In genomic region chr12:98991830-98992216, GRCm38 (mm10) we compare ENCODE assay signal across 16 mouse cellular contexts.
A peak's percentile ranks its signal among the peaks of the same experiment; 100 is the strongest.
DNase-seq lines count a peak whose midpoint lies in the region; ATAC-seq lines count a peak whose summit lies in the region.
"Had no signal": no experiment of that assay in that cellular context is flagged by ENCODE, and none has a peak within 500 bp of the region (broad histone marks: within the 10 kb centered on the region; RNA-seq: fewer than 3 reads in every experiment).

No protein-coding gene starts in this region.

- WGBS in hindbrain, embryonic 12.5 days: 60% methylated on average over 3 of the region's 3 CpGs
- WGBS in hindbrain, embryonic 10.5 days: 83% methylated on average over 3 of the region's 3 CpGs
- 75% methylated on average over 3 of the region's 3 CpGs for WGBS in midbrain, embryonic 11.5 days

- ATAC-seq in hindbrain, embryonic 12.5 days (ENCODE audit: low FRiP score): peak; percentile 56
- peak; percentile 22; the same call in 1 of the 2 replicates for ATAC-seq in midbrain, embryonic 11.5 days (ENCODE audit: low FRiP score)
- ATAC-seq: lung, postnatal 0 days had no signal

- H3K9ac ChIP-seq in hindbrain, embryonic 12.5 days: no peak overlapping the region
- H3K9ac ChIP-seq in midbrain, embryonic 11.5 days (ENCODE audit: low read length): no peak overlapping the region
- H3K9ac ChIP-seq: limb, embryonic 13.5 days; liver, embryonic 15.5 days had no signal

- DNase-seq in adrenal gland, adult (ENCODE audit: inconsistent age in 2 of 2, low spot score in 1 of 2): peak; percentile 14 to 43
- no peak for DNase-seq in adrenal gland, postnatal 4 days (ENCODE audit: low spot score in 2 of 2)
- no peak for DNase-seq in hindbrain, embryonic 10.5 days (ENCODE audit: low spot score)
- no peak for DNase-seq in midbrain, embryonic 11.5 days (ENCODE audit: low spot score, missing footprints)
- DNase-seq in T-cell, adult 2 months (ENCODE audit: low spot score): no peak
- no peak for DNase-seq in embryo, embryonic 10 days (ENCODE audit: low spot score)
- no peak for DNase-seq in left cerebral cortex, adult 8-10 months (ENCODE audit: low spot score in 2 of 2)
- DNase-seq: adrenal gland, postnatal 25 days; cerebellum, adult 9-11 months; kidney, adult 11 months; kidney, postnatal 10 days; thymus, postnatal 14 days had no signal

- peak overlapping the region; percentile 49; the same call in 1 of the 2 replicates for H3K27ac ChIP-seq in hindbrain, embryonic 12.5 days
- no peak overlapping the region for H3K27ac ChIP-seq in hindbrain, embryonic 10.5 days
- H3K27ac ChIP-seq in midbrain, embryonic 11.5 days (ENCODE audit: low read depth, low read length): no peak overlapping the region; the same call in 1 of the 2 replicates
- H3K27ac ChIP-seq: limb, embryonic 13.5 days; liver, embryonic 15.5 days had no signal

- no peak overlapping the region for H3K4me2 ChIP-seq in hindbrain, embryonic 12.5 days (replicated peaks)
- H3K4me2 ChIP-seq in midbrain, embryonic 11.5 days: no peak overlapping the region
- H3K4me2 ChIP-seq: limb, embryonic 13.5 days; liver, embryonic 15.5 days had no signal

- no peaks in the 10 kb centered on the region for H3K9me3 ChIP-seq in hindbrain, embryonic 12.5 days (replicated peaks)
- no peaks in the 10 kb centered on the region for H3K9me3 ChIP-seq in hindbrain, embryonic 10.5 days
- no peaks in the 10 kb centered on the region for H3K9me3 ChIP-seq in midbrain, embryonic 11.5 days (ENCODE audit: control insufficient read depth, low read length)
- H3K9me3 ChIP-seq: limb, embryonic 13.5 days; liver, embryonic 15.5 days had no signal

- peaks cover 4% of the 10 kb centered on the region; the same call in 1 of the 2 replicates for H3K4me1 ChIP-seq in hindbrain, embryonic 12.5 days
- H3K4me1 ChIP-seq in hindbrain, embryonic 10.5 days (replicated peaks): peaks cover 19% of the 10 kb centered on the region; the same call in 1 of the 2 replicates
- peaks cover 4% of the 10 kb centered on the region; the same call in 1 of the 2 replicates for H3K4me1 ChIP-seq in midbrain, embryonic 11.5 days (ENCODE audit: control insufficient read depth, insufficient read depth, low read length)
- H3K4me1 ChIP-seq: limb, embryonic 13.5 days had no signal

- no peaks in the 10 kb centered on the region for H3K27me3 ChIP-seq in hindbrain, embryonic 12.5 days
- H3K27me3 ChIP-seq in hindbrain, embryonic 10.5 days (ENCODE audit: insufficient read depth, poor library complexity, severe bottlenecking): no peaks in the 10 kb centered on the region
- no peaks in the 10 kb centered on the region for H3K27me3 ChIP-seq in midbrain, embryonic 11.5 days (ENCODE audit: control insufficient read depth, insufficient read depth, low read length)
- H3K27me3 ChIP-seq: limb, embryonic 13.5 days; liver, embryonic 15.5 days had no signal

- H3K36me3 ChIP-seq in hindbrain, embryonic 12.5 days: no peaks in the 10 kb centered on the region
- 0 out of 2 replicates have a peak, but pooled peaks cover under 1% of the 10 kb centered on the region for H3K36me3 ChIP-seq in hindbrain, embryonic 10.5 days
- no peaks in the 10 kb centered on the region; the same call in 1 of the 2 replicates for H3K36me3 ChIP-seq in midbrain, embryonic 11.5 days (ENCODE audit: control insufficient read depth, insufficient read depth, low read length)
- H3K36me3 ChIP-seq: limb, embryonic 13.5 days; liver, embryonic 15.5 days had no signal

- H3K4me3 ChIP-seq in hindbrain, embryonic 12.5 days: no peak overlapping the region
- no peak overlapping the region for H3K4me3 ChIP-seq in hindbrain, embryonic 10.5 days
- no peak overlapping the region for H3K4me3 ChIP-seq in midbrain, embryonic 11.5 days (ENCODE audit: low read depth, low read length)
- H3K4me3 ChIP-seq: limb, embryonic 13.5 days; liver, embryonic 15.5 days had no signal

Comparison
In these comparisons a context has a peak if more than half of its experiments do, and no peak if none do; other contexts are left out.
1. DNase-seq: peak in adrenal gland, adult (2 of 2); none in adrenal gland, postnatal 4 days (0 of 2), hindbrain, embryonic 10.5 days (single experiment), midbrain, embryonic 11.5 days (single experiment), T-cell, adult 2 months (single experiment), embryo, embryonic 10 days (single experiment) and left cerebral cortex, adult 8-10 months (0 of 2).